In the genomic region with DNA sequence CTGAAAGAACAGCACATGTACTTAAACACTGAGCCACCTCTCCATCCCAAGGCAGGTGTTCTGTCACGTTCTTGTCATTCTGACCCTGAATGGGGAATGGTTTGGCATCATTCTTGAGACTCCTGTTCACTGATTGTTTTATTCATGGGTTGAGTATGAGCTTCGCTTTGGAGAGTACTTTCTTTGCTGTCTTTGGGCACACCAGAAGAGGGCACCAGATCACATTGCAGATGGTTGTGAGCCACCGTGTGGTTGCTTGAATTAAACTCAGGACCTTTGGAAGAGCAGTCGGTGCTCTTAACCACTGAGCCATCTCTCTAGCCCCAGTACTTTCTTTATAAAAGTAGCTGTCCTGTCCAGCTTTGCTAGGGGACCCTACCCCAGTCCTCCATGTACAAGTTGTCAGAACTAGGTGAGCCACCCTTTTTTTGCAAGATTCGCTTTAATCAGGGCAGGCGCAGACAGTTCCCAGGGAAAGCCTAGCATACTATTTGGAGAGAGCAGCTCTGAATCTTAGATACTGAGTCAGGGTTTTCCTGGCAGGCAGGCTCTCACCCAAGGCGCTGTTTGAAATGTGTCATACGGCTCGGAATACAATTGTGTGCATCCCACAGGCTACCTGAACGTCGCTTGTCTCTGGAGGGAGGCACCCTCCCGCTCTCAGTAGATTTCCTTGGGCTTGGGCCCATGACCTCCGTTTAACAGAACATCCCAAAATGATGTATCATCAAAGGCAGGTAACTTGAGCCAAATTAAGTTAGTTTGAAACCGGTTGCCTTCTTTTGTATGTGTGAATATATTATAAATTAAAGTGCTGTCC, we compare ENCODE assay signal across 9 mouse cellular contexts.
DNase-seq lines count a peak whose midpoint lies in the region; ATAC-seq and TF ChIP-seq lines count a peak whose summit lies in the region.
"Had no signal": no experiment of that assay in that cellular context is flagged by ENCODE, and none has a peak within 500 bp of the region (broad histone marks: within the 10 kb centered on the region; RNA-seq: fewer than 3 reads in every experiment).

No protein-coding gene starts in this region.

- no peak for DNase-seq in heart, adult 9 months (ENCODE audit: low spot score in 2 of 2)
- DNase-seq in cerebellum, postnatal 25 days: peak; percentile 54 to 68
- no peak for DNase-seq in T-cell, adult 2 months (ENCODE audit: low spot score)
- DNase-seq in yolk sac, embryonic 10.5 days (ENCODE audit: low spot score): no peak

- H3K9me3 ChIP-seq in heart, embryonic 11.5 days (replicated peaks; ENCODE audit: control insufficient read depth, low read length): no peaks in the 10 kb centered on the region
- H3K9me3 ChIP-seq in hindbrain, embryonic 12.5 days (replicated peaks): no peaks in the 10 kb centered on the region
- no peaks in the 10 kb centered on the region for H3K9me3 ChIP-seq in neural tube, embryonic 15.5 days (replicated peaks)

- WGBS in heart, embryonic 11.5 days (ENCODE audit: insufficient replicate concordance): 17% methylated on average over 14 of the region's 14 CpGs
- 17% methylated on average over 14 of the region's 14 CpGs for WGBS in hindbrain, embryonic 12.5 days
- 26% methylated on average over 14 of the region's 14 CpGs for WGBS in neural tube, embryonic 15.5 days

- H3K79me2 ChIP-seq in C2C12 (ENCODE audit: control insufficient read depth, insufficient read depth): no peaks in the 10 kb centered on the region

- no peak for ATAC-seq in heart, embryonic 11.5 days (replicated peaks; ENCODE audit: insufficient number of reproducible peaks, low FRiP score, low TSS enrichment)
- peak; percentile 51; the same call in 1 of the 2 replicates for ATAC-seq in hindbrain, embryonic 12.5 days (ENCODE audit: low FRiP score)
- 0 out of 2 replicates have a peak, but pooled peaks have one; percentile 23 for ATAC-seq in neural tube, embryonic 15.5 days (ENCODE audit: low FRiP score)

- no peak overlapping the region for H3K27ac ChIP-seq in heart, embryonic 11.5 days (ENCODE audit: low read depth, low read length)
- no peak overlapping the region for H3K27ac ChIP-seq in hindbrain, embryonic 12.5 days
- H3K27ac ChIP-seq in neural tube, embryonic 15.5 days (replicated peaks): 0 out of 2 replicates have a peak overlapping the region, but pooled peaks have one; percentile 18

- no peaks in the 10 kb centered on the region for H3K79me3 ChIP-seq in C2C12 (ENCODE audit: low read depth)

- H3K36me3 ChIP-seq in heart, embryonic 11.5 days (ENCODE audit: control insufficient read depth, insufficient read depth, low read length): no peaks in the 10 kb centered on the region
- H3K36me3 ChIP-seq in C2C12 (ENCODE audit: control insufficient read depth, insufficient read depth): no peaks in the 10 kb centered on the region
- H3K36me3 ChIP-seq in hindbrain, embryonic 12.5 days: no peaks in the 10 kb centered on the region
- H3K36me3 ChIP-seq in neural tube, embryonic 15.5 days: no peaks in the 10 kb centered on the region
- H3K36me3 ChIP-seq: G1E had no signal

- no peak overlapping the region for H3ac ChIP-seq in C2C12 (ENCODE audit: control insufficient read depth, insufficient read length, low read depth)

- peak overlapping the region; percentile 32 for H3K4me2 ChIP-seq in heart, embryonic 11.5 days
- H3K4me2 ChIP-seq in hindbrain, embryonic 12.5 days (replicated peaks): peak overlapping the region; percentile 36
- peak overlapping the region; percentile 38 for H3K4me2 ChIP-seq in neural tube, embryonic 15.5 days

- H3K9ac ChIP-seq in heart, embryonic 11.5 days (ENCODE audit: low read depth, low read length): no peak overlapping the region
- H3K9ac ChIP-seq in hindbrain, embryonic 12.5 days: no peak overlapping the region
- H3K9ac ChIP-seq in neural tube, embryonic 15.5 days (replicated peaks): no peak overlapping the region

- no peaks in the 10 kb centered on the region for H3K4me1 ChIP-seq in heart, embryonic 11.5 days (ENCODE audit: control insufficient read depth, insufficient read depth, low read length)
- H3K4me1 ChIP-seq in hindbrain, embryonic 12.5 days: no peaks in the 10 kb centered on the region
- H3K4me1 ChIP-seq in neural tube, embryonic 15.5 days: peaks cover 9% of the 10 kb centered on the region

- peak; percentile 14 for TF ChIP-seq CTCF in C2C12 (IDR thresholded peaks at IDR 0.05; ENCODE audit: control insufficient read depth, insufficient read depth, insufficient read length)

- no peaks in the 10 kb centered on the region for H3K27me3 ChIP-seq in heart, embryonic 11.5 days (ENCODE audit: control insufficient read depth, insufficient read depth, low read length)
- H3K27me3 ChIP-seq in C2C12 (ENCODE audit: control insufficient read depth, insufficient read depth, insufficient read length): no peaks in the 10 kb centered on the region
- no peaks in the 10 kb centered on the region for H3K27me3 ChIP-seq in hindbrain, embryonic 12.5 days
- no peaks in the 10 kb centered on the region for H3K27me3 ChIP-seq in neural tube, embryonic 15.5 days (replicated peaks)

- H3K4me3 ChIP-seq in heart, embryonic 11.5 days (ENCODE audit: low read depth, low read length): no peak overlapping the region
- H3K4me3 ChIP-seq in C2C12 (ENCODE audit: insufficient read depth, poor library complexity, severe bottlenecking): no peak overlapping the region
- H3K4me3 ChIP-seq in hindbrain, embryonic 12.5 days: no peak overlapping the region
- no peak overlapping the region for H3K4me3 ChIP-seq in neural tube, embryonic 15.5 days (replicated peaks)

TF ChIP-seq in C2C12, 6 proteins besides CTCF, POLR2A, EP300 and RAD21:
- no peak for TF ChIP-seq MAX (IDR thresholded peaks at IDR 0.05)
- TF ChIP-seq USF1 (IDR thresholded peaks at IDR 0.05; ENCODE audit: low read depth): no peak
- TF ChIP-seq FOSL1 (IDR thresholded peaks at IDR 0.05; ENCODE audit: insufficient read depth, low read length, poor library complexity, severe bottlenecking): no peak
- TF ChIP-seq MYOG (IDR thresholded peaks at IDR 0.05; ENCODE audit: control insufficient read depth, extremely low read depth, insufficient read length): no peak
- no peak for TF ChIP-seq CEBPB (IDR thresholded peaks at IDR 0.05; ENCODE audit: low read depth)
- no peak for TF ChIP-seq MYOD1 (IDR thresholded peaks at IDR 0.05; ENCODE audit: control insufficient read depth, insufficient read length, low read depth)
TF ChIP-seq in C2C12: peak in this region for 0.

Comparison
In these comparisons a context has a peak if more than half of its experiments do, and no peak if none do; other contexts are left out.
1. DNase-seq: peak in cerebellum, postnatal 25 days (2 of 2); none in heart, adult 9 months (0 of 2), T-cell, adult 2 months (single experiment) and yolk sac, embryonic 10.5 days (single experiment).
2. Peak in every context shown above with its lines, with median percentiles within 50 percentile points of each other: H3K4me2 ChIP-seq.